Mouse (Mus musculus) heart, embryonic 15.5 days (tissue): Measurements from ENCODE around the gene Slc2a13. TPM values are rescaled to one million over a fixed set of nuclear protein-coding genes. Genes with fewer than 3 reads are reported as not detected.

Experiments used
- ATAC-seq: fragments of 200-750 bp; cut with Nextera tagmentation; replicated peaks from 2 replicates; pipeline ENCODE4 v1.8.0; 2017; ENCODE audit warnings: low read depth, moderate TSS enrichment; ENCODE audit not compliant: insufficient number of reproducible peaks, insufficient read depth, low FRiP score
- H3K27ac ChIP-seq: fragments of 300-500 bp; sonication (generic); 2 replicates; pipeline ENCODE4 v1.5.1; 2015; ENCODE audit warnings: mild to moderate bottlenecking, inconsistent platforms
- H3K27me3 ChIP-seq: fragments of 300-500 bp; sonication (generic); 2 replicates; pipeline ENCODE4 v1.6.1; 2015; ENCODE audit warnings: inconsistent platforms
- H3K36me3 ChIP-seq: fragments of 300-500 bp; sonication (generic); 2 replicates; pipeline ENCODE4 v1.6.1; 2015; ENCODE audit warnings: mild to moderate bottlenecking, inconsistent platforms
- H3K4me1 ChIP-seq: fragments of 300-500 bp; sonication (generic); replicated peaks from 2 replicates; pipeline ENCODE4 v1.6.1; 2015; ENCODE audit warnings: inconsistent platforms
- H3K4me2 ChIP-seq: fragments of 300-500 bp; sonication (generic); 2 replicates; pipeline ENCODE4 v1.6.1; 2015; ENCODE audit warnings: inconsistent platforms, mild to moderate bottlenecking, moderate library complexity
- H3K4me3 ChIP-seq: fragments of 300-500 bp; sonication (generic); 2 replicates; pipeline ENCODE4 v1.5.1; 2015; ENCODE audit warnings: mild to moderate bottlenecking, inconsistent platforms
- H3K9ac ChIP-seq: fragments of 300-500 bp; sonication (generic); 2 replicates; pipeline ENCODE4 v1.6.1; 2015; ENCODE audit warnings: mild to moderate bottlenecking, inconsistent platforms
- H3K9me3 ChIP-seq: fragments of 300-500 bp; sonication (generic); replicated peaks from 2 replicates; pipeline ENCODE4 v1.6.1; 2016; ENCODE audit warnings: inconsistent platforms
- WGBS: fragments of 180-500 bp; shearing (Covaris S2); methylation state at CpG from one replicate; pipeline ENCODE4 v1.1.7; 2015; ENCODE audit warnings: mixed read lengths; 5-methylcytosine and 5-hydroxymethylcytosine counted together
- polyA plus RNA-seq: library from polyadenylated mRNA; unstranded; fragments of >200 nt; fragmentation: Nextera tagmentation; extraction: Ambion mirVana; gene quantifications from 2 replicates; pipeline ENCODE4 v1.2.1, GENCODE M21; 2015

Gene Slc2a13
- polyA plus RNA-seq, 1 experiment from 2014 or later = 1.0 TPM

DNA sequence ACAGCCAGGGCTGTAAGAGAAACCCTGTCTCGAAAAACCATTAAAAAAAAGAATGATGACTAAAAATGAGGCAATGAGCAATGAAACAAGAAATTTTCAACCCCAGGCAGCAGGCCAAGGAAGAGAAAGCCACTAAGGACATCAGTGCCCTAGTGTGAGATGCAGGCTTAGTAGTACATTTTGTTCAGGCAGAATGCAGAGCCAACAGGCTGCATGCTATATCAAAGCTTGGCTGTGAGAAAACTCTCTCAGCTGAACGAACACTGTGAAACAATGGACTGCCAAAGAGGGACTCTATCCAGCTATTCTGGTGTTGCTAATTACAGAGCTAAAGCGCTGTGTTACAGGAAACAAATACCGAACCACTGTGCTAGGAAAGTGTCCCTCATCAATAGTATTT lies 256.1 kb downstream of the Slc2a13 start:
- no peaks in the 10 kb centered on the region for H3K9me3 ChIP-seq
- H3K4me3 ChIP-seq = no peak overlapping the region
- no peaks in the 10 kb centered on the region for H3K36me3 ChIP-seq
- no peak overlapping the region for H3K27ac ChIP-seq
- no peak overlapping the region for H3K9ac ChIP-seq
- 70% methylated on average over 4 of the region's 4 CpGs for WGBS
- no peaks in the 10 kb centered on the region for H3K4me1 ChIP-seq
- no peak overlapping the region for H3K4me2 ChIP-seq
- H3K27me3 ChIP-seq = no peaks in the 10 kb centered on the region
- no peak for ATAC-seq

- ATAC-seq = no peak
- H3K4me3 ChIP-seq = no peak overlapping the region
- H3K4me2 ChIP-seq = no peak overlapping the region
- 0 out of 2 replicates have a peak overlapping the region, but pooled peaks have one; percentile 40 for H3K27ac ChIP-seq
- H3K27me3 ChIP-seq = no peaks in the 10 kb centered on the region
- no peaks in the 10 kb centered on the region for H3K4me1 ChIP-seq
- 68% methylated on average over 19 of the region's 19 CpGs for WGBS
- no peaks in the 10 kb centered on the region for H3K9me3 ChIP-seq
- no peak overlapping the region for H3K9ac ChIP-seq
- no peaks in the 10 kb centered on the region for H3K36me3 ChIP-seq
Measured at GRCm38 (mm10) chr15:91314402-91315318, 258.4 kb downstream of the Slc2a13 start.

GRCm38 (mm10) chr15:91304296-91304852 lies 268.7 kb downstream of the Slc2a13 start:
- H3K27ac ChIP-seq = no peak overlapping the region
- WGBS = 47% methylated on average over 7 of the region's 7 CpGs
- H3K4me2 ChIP-seq = no peak overlapping the region
- H3K27me3 ChIP-seq = no peaks in the 10 kb centered on the region
- H3K4me3 ChIP-seq = no peak overlapping the region
- H3K4me1 ChIP-seq = no peaks in the 10 kb centered on the region
- H3K36me3 ChIP-seq = no peaks in the 10 kb centered on the region
- H3K9ac ChIP-seq = no peak overlapping the region
- no peak for ATAC-seq
- no peaks in the 10 kb centered on the region for H3K9me3 ChIP-seq

- no peak overlapping the region for H3K9ac ChIP-seq
Measured at GRCm38 (mm10) chr15:91301366-91301765, 271.7 kb downstream of the Slc2a13 start.

DNA sequence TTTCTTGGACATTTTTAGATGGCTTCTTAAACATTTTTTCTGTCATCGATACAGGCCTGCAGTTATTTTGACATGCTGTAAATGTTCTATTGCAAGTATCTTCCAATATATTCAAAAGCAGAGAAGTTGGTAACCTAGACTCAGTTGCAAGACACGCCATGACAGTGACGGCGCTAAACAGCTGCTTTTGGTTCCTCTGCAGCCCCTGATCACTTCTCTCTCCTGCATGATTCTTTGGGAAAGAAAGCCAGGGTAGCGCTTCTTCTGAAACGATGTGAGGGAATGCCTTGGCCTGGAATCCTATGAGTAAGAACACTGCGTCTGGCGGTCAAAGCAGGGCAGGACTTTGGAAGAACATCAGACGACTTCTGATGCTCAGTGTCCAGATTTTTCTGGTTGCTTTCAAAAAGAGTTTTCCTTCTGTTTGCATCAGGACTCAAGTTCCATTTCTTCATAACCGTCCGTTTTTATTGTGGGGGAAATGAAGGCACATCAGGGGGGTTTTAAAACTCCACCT lies 273.7 kb downstream of the Slc2a13 start:
- ATAC-seq = no peak
- no peak overlapping the region for H3K4me2 ChIP-seq
- no peak overlapping the region for H3K9ac ChIP-seq
- H3K27ac ChIP-seq = no peak overlapping the region
- WGBS = 78% methylated on average over 11 of the region's 11 CpGs
- no peaks in the 10 kb centered on the region for H3K36me3 ChIP-seq
- H3K4me1 ChIP-seq = no peaks in the 10 kb centered on the region
- no peaks in the 10 kb centered on the region for H3K9me3 ChIP-seq
- no peaks in the 10 kb centered on the region for H3K27me3 ChIP-seq
- H3K4me3 ChIP-seq = no peak overlapping the region

More at GRCm38 (mm10) chr15:91301366-91301765, 271.7 kb downstream of the Slc2a13 start:
- no peak overlapping the region for H3K4me3 ChIP-seq
- H3K4me1 ChIP-seq = no peaks in the 10 kb centered on the region
- ATAC-seq = no peak
- H3K27ac ChIP-seq = no peak overlapping the region
- no peaks in the 10 kb centered on the region for H3K9me3 ChIP-seq
- no peaks in the 10 kb centered on the region for H3K36me3 ChIP-seq
- no peak overlapping the region for H3K4me2 ChIP-seq
- WGBS = 10% methylated on average over 3 of the region's 3 CpGs
- H3K27me3 ChIP-seq = no peaks in the 10 kb centered on the region

- Histone ChIP-seq H3K27ac (no peak overlapping the region), H3K4me3 (no peak overlapping the region), H3K9me3 (no peaks in the 10 kb centered on the region), H3K4me2 (no peak overlapping the region), H3K36me3 (no peaks in the 10 kb centered on the region), H3K9ac (no peak overlapping the region), H3K4me1 (no peaks in the 10 kb centered on the region), H3K27me3 (no peaks in the 10 kb centered on the region)
- no peak for ATAC-seq
- WGBS = 87% methylated on average over 3 of the region's 3 CpGs
Measured at GRCm38 (mm10) chr15:91283418-91283817, 289.6 kb downstream of the Slc2a13 start.

- WGBS = 83% methylated on average over 7 of the region's 7 CpGs
- H3K9me3 ChIP-seq = no peaks in the 10 kb centered on the region
- no peaks in the 10 kb centered on the region for H3K4me1 ChIP-seq
- H3K27me3 ChIP-seq = no peaks in the 10 kb centered on the region
- no peak for ATAC-seq
- no peak overlapping the region for H3K9ac ChIP-seq
- H3K36me3 ChIP-seq = no peaks in the 10 kb centered on the region
- no peak overlapping the region for H3K4me3 ChIP-seq
- H3K27ac ChIP-seq = no peak overlapping the region
- H3K4me2 ChIP-seq = no peak overlapping the region
Measured at GRCm38 (mm10) chr15:91282822-91283221, 290.2 kb downstream of the Slc2a13 start.

DNA sequence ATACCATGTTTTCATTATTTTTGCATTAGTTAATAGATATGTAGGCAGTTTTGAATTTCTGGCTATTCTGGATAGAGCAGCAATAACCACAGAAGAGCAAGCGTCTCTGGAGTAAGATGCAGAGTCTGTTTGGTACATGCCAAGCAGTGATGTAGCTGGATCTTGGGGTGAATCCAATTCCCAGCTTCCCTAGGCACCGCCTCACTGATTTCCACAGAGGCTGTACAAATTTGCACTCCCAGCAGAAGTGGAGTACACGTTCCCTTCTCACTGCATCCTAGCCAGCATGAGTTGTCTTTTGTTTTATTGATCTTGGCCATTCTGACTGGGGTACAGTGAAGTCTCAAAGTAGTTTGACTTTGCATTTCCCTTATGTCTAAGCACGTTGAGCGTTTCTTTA lies 291.5 kb downstream of the Slc2a13 start:
- H3K27ac ChIP-seq = no peak overlapping the region
- no peaks in the 10 kb centered on the region for H3K36me3 ChIP-seq
- H3K27me3 ChIP-seq = no peaks in the 10 kb centered on the region
- ATAC-seq = no peak
- no peak overlapping the region for H3K9ac ChIP-seq
- 80% methylated on average over 5 of the region's 5 CpGs for WGBS
- H3K4me3 ChIP-seq = no peak overlapping the region
- H3K4me2 ChIP-seq = no peak overlapping the region
- no peaks in the 10 kb centered on the region for H3K4me1 ChIP-seq
- H3K9me3 ChIP-seq = no peaks in the 10 kb centered on the region

- no peak overlapping the region for H3K9ac ChIP-seq
- ATAC-seq = no peak
- H3K27me3 ChIP-seq = no peaks in the 10 kb centered on the region
- H3K27ac ChIP-seq = no peak overlapping the region
- H3K4me2 ChIP-seq = no peak overlapping the region
- H3K4me3 ChIP-seq = no peak overlapping the region
- no peaks in the 10 kb centered on the region for H3K4me1 ChIP-seq
- H3K36me3 ChIP-seq = no peaks in the 10 kb centered on the region
- H3K9me3 ChIP-seq = no peaks in the 10 kb centered on the region
- 89% methylated on average over 5 of the region's 5 CpGs for WGBS
Measured at GRCm38 (mm10) chr15:91279571-91279970, 293.5 kb downstream of the Slc2a13 start.

DNA sequence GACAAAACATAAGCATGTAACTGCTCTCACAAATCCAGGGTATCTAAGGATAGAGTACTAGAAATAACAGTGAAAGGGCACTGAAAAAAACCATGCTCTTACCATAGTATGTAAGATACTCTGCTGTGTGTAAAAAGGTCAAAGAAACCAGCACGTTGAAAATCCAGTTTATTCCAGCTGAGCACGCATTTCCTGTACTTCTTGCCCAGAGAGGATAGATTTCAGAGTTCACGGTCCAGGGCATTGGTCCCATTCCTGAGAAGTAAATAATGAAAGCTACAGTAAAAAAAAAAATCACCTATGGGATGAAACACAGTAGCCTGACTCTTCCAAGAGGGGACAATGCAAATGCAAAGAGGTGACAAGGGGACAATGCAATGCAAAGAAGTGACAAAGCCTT lies 297.1 kb downstream of the Slc2a13 start:
- Histone ChIP-seq H3K27me3 (no peaks in the 10 kb centered on the region), H3K9me3 (no peaks in the 10 kb centered on the region), H3K4me2 (no peak overlapping the region), H3K36me3 (no peaks in the 10 kb centered on the region), H3K4me3 (no peak overlapping the region), H3K27ac (no peak overlapping the region), H3K4me1 (no peaks in the 10 kb centered on the region), H3K9ac (no peak overlapping the region)
- WGBS = 56% methylated on average over 3 of the region's 3 CpGs
- no peak for ATAC-seq

- WGBS = 85% methylated on average over 4 of the region's 4 CpGs
Measured at GRCm38 (mm10) chr15:91268532-91268931, 304.5 kb downstream of the Slc2a13 start.

More at GRCm38 (mm10) chr15:91268532-91268931, 304.5 kb downstream of the Slc2a13 start:
- H3K4me3 ChIP-seq = no peak overlapping the region
- H3K4me2 ChIP-seq = no peak overlapping the region
- H3K36me3 ChIP-seq = no peaks in the 10 kb centered on the region
- H3K9ac ChIP-seq = no peak overlapping the region
- no peaks in the 10 kb centered on the region for H3K4me1 ChIP-seq
- no peak for ATAC-seq
- H3K27me3 ChIP-seq = no peaks in the 10 kb centered on the region
- no peak overlapping the region for H3K27ac ChIP-seq
- no peaks in the 10 kb centered on the region for H3K9me3 ChIP-seq
